Mouse (Mus musculus): ENCODE measurements around the gene Gm4881. TPM values are rescaled to one million over a fixed set of nuclear protein-coding genes. Genes with fewer than 3 reads are reported as not detected.

Gene Gm4881
- polyA plus RNA-seq, 1 experiment from 2014 or later: not detected

Small RNA genes lying within 50 kb of the gene (microRNA-seq; reads per million reads assigned to microRNA genes)
- 1.8 reads per million for gene Mir7046 (ENCODE audit: borderline number of aligned reads)
- not detected for gene Mir7047 (ENCODE audit: borderline number of aligned reads)

Other genes with a start within 250 kb of the Gm4881 start
- not detected in 2 replicates for gene BC049730, start 235.3 kb downstream of the Gm4881 start, polyA plus RNA-seq (2014; fragmentation: Nextera tagmentation; extraction: Ambion mirVana)
- not detected in 2 replicates for gene Gm4763, start 217.6 kb downstream of the Gm4881 start, polyA plus RNA-seq (2014; fragmentation: Nextera tagmentation; extraction: Ambion mirVana)
- gene Cd177, start 184.2 kb downstream of the Gm4881 start, polyA plus RNA-seq (2014; fragmentation: Nextera tagmentation; extraction: Ambion mirVana): 0.31 and 0.33 TPM in 2 replicates
- not detected in 2 replicates for gene Ceacam10, start 167.3 kb downstream of the Gm4881 start, polyA plus RNA-seq (2014; fragmentation: Nextera tagmentation; extraction: Ambion mirVana)
- 5.0 and 5.8 TPM in 2 replicates for gene Gm9844, start 82.3 kb downstream of the Gm4881 start, polyA plus RNA-seq (2014; fragmentation: Nextera tagmentation; extraction: Ambion mirVana)
- not detected in 2 replicates for gene Lypd4, start 74.6 kb downstream of the Gm4881 start, polyA plus RNA-seq (2014; fragmentation: Nextera tagmentation; extraction: Ambion mirVana)
- gene Dmrtc2, start 74.4 kb downstream of the Gm4881 start, polyA plus RNA-seq (2014; fragmentation: Nextera tagmentation; extraction: Ambion mirVana): not detected in 2 replicates
- gene Rps19, start 60.1 kb downstream of the Gm4881 start, polyA plus RNA-seq (2014; fragmentation: Nextera tagmentation; extraction: Ambion mirVana): 2,415 and 2,620 TPM in 2 replicates
- gene Cd79a, start 47.1 kb downstream of the Gm4881 start, polyA plus RNA-seq (2014; fragmentation: Nextera tagmentation; extraction: Ambion mirVana): 0.12 TPM in 1 of 2 replicates, not detected in the other
- gene Arhgef1, start 41.6 kb downstream of the Gm4881 start, polyA plus RNA-seq (2014; fragmentation: Nextera tagmentation; extraction: Ambion mirVana): 98.6 and 103 TPM in 2 replicates
- gene Rabac1, start 28.3 kb upstream of the Gm4881 start, polyA plus RNA-seq (2014; fragmentation: Nextera tagmentation; extraction: Ambion mirVana): 91.3 and 101 TPM in 2 replicates
- gene Atp1a3, start 61.5 kb upstream of the Gm4881 start, polyA plus RNA-seq (2014; fragmentation: Nextera tagmentation; extraction: Ambion mirVana): 1.4 and 1.5 TPM in 2 replicates
- gene Grik5, start 127.9 kb upstream of the Gm4881 start, polyA plus RNA-seq (2014; fragmentation: Nextera tagmentation; extraction: Ambion mirVana): 3.5 and 5.3 TPM in 2 replicates
- gene Zfp574, start 128.1 kb upstream of the Gm4881 start, polyA plus RNA-seq (2014; fragmentation: Nextera tagmentation; extraction: Ambion mirVana): 22.8 and 23.1 TPM in 2 replicates
- gene Pou2f2, start 235.2 kb upstream of the Gm4881 start, polyA plus RNA-seq (2014; fragmentation: Nextera tagmentation; extraction: Ambion mirVana): 2.2 and 3.2 TPM in 2 replicates